Mouse (Mus musculus) brain, embryonic 18.5 days (tissue): ENCODE data around the gene Olfr450.

Experiments used
- DNase-seq: peaks from one replicate; pipeline ENCODE4 v3.0.0-alpha.2; 2012; ENCODE audit warnings: low read depth, low spot score

The Olfr450 gene

GRCm38 (mm10) chr6:42811639-42812038 is at the start of gene Olfr450:
Gene Olfr450, plus strand, starts transcription at chr6:42811939.
- DNase-seq = no peak

- DNase-seq = no peak
These were observed 34.7 kb upstream of the Olfr450 start for GRCm38 (mm10) chr6:42777066-42777465.

GRCm38 (mm10) chr6:42784793-42785192 is 26.9 kb upstream of the Olfr450 start, which contains the start of gene Olfr452:
Gene Olfr452, plus strand, starts transcription at chr6:42785093.
- DNase-seq = no peak

DNA sequence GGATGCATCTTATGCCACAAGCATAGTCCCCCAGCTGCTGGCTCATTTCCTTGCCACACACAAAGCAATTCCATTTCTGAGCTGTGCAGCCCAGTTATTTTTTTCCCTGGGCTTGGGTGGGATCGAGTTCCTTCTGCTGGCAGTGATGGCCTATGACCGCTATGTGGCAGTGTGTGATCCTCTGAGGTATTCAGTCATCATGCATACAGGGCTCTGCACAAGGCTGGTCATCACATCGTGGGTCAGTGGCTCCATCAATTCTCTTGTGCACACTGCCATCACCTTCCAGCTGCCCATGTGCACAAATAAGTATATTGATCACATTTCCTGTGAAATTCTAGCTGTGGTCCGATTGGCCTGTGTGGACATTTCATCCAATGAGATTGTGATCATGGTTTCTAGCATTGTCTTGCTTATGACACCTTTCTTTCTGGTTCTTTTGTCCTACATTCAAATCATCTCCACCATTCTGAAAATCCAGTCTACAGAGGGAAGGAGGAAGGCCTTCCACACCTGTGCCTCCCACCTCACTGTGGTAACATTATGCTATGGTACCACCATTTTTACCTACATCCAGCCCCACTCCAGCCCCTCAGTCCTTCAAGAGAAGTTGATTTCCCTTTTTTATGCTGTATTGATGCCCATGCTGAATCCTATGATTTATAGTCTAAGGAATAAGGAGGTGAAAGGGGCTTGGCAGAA is 21.3 kb upstream of the Olfr450 start:
- DNase-seq = no peak

DNA sequence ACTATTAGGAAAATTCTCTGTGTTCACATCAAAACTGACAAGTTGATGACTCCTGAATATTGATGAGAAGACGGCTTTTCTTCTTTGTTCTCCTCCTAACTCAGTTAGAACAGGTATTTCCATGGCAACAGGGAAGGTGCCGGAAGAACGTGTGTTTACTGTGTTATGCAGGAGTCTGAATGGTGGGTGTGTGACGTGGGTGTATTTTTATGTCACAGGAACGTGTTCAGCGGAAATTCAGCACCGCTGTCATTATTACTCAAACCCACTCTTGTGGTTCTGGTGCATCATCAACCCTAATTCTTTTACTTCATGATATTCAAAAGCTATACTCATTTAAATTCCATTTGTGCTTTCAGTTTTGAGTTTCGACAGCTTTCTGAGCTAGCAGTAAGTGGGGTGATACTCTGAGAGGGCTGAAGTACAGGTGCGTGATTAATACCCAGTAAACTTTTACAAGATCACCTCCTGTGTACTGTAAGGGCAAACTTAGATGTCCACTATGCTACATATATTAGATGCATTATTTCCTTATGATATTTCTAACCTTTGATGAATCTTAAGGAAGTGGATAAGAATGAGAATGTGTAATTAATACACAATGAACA is 20.7 kb upstream of the Olfr450 start:
- DNase-seq = peak; percentile 55

- no peak for DNase-seq
These were observed 16.8 kb upstream of the Olfr450 start for GRCm38 (mm10) chr6:42794982-42795381.

GRCm38 (mm10) chr6:42834084-42834483 is 22.3 kb downstream of the Olfr450 start, which contains the start of gene Olfr449:
Gene Olfr449, plus strand, starts transcription at chr6:42834384.
- DNase-seq = no peak

DNA sequence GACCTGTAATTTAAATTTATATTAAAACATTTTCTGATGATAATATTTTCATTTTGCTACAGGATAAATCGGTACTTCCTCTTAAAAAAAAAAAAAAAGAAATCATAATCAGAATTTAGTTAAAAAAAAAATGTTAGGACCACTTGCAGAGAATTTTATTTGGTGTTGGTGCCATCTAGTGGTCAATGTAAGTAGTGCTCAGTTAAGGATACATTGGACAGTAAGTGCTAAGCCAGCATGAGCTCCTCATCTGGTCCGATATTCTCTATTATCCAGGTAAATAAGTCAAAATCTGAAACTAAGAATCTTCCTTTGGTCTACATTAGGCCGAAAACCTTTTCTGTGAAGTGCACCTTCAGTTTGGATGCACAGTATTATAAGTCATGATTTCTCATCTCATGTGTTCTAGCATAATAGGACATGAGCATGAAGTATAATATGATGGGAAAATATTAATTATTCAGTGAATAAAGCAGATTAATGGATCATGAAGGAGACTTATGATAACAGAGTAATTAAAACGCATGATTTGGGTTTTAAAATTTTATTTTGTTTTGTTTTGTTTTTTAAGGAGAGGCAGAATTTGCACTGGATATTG is 48.6 kb downstream of the Olfr450 start:
- DNase-seq = peak; percentile 59
